8 mouse cellular contexts compared by ENCODE assay signal in the genomic region with DNA sequence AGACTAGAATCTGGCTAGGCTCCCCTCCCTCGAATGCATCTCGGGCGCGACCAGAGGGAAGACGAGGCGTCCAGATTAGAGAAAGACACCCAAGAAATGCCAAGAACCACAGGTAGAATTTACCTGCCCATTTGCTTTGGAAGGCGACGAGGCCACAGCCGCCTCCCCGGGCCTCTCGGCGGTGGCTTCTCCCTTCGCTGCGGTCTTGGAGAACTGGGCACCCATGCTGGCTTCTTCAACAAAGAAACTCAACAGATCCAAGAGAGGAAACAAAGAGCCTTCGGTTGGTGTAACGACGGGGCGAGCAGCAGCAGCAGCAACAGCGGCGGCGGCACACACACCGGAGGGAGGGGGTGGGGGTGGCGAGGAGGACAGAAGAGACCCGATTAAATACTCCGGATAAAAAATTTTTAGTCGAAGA. TPM values are rescaled to one million over a fixed set of nuclear protein-coding genes. Genes with fewer than 3 reads are reported as not detected.
DNase-seq lines count a peak whose midpoint lies in the region; ATAC-seq and TF ChIP-seq lines count a peak whose summit lies in the region.

No protein-coding gene starts in this region.

- DNase-seq in spleen, adult 18-20 months: peak; percentile 19 to 48
- no peak for DNase-seq in spleen, adult 12 weeks (ENCODE audit: low spot score)
- DNase-seq in cerebellum, postnatal 4 days (ENCODE audit: low spot score in 2 of 2): peak; percentile 19 to 57
- DNase-seq in kidney, postnatal 25 days: peak; percentile 8 to 37
- no peak for DNase-seq in liver, embryonic 14.5 days (ENCODE audit: low read depth in 3 of 3, low spot score in 3 of 3)
- peak; percentile 22 for DNase-seq in urinary bladder, postnatal 36 days (ENCODE audit: low spot score in 2 of 2)

- no peak for TF ChIP-seq EP300 in liver, embryonic 14.5 days (IDR thresholded peaks at IDR 0.05; ENCODE audit: low read depth)

- TF ChIP-seq POLR2A in olfactory bulb, adult 2 months (IDR thresholded peaks at IDR 0.05; ENCODE audit: insufficient read depth, low read depth, low read length): no peak

- no peaks in the 10 kb centered on the region for H3K27me3 ChIP-seq in heart, embryonic 12.5 days (replicated peaks)
- H3K27me3 ChIP-seq in liver, embryonic 14.5 days (ENCODE audit: control insufficient read depth, insufficient read depth, low read length): peaks cover 57% of the 10 kb centered on the region

- H3K4me1 ChIP-seq in heart, embryonic 12.5 days (replicated peaks): peaks cover 4% of the 10 kb centered on the region; the same call in 1 of the 2 replicates
- peaks cover 0 to 4% of the 10 kb centered on the region in 2 experiments; a peak in 1 of 4 replicates for H3K4me1 ChIP-seq in liver, embryonic 14.5 days (replicated peaks; ENCODE audit: control insufficient read depth in 2 of 2, insufficient read depth in 2 of 2, low read length in 1 of 2)
- H3K4me1 ChIP-seq in olfactory bulb, adult 2 months (ENCODE audit: control insufficient read depth, insufficient read depth, low read length): no peaks in the 10 kb centered on the region

- ATAC-seq in heart, embryonic 12.5 days (ENCODE audit: insufficient number of reproducible peaks, low FRiP score): no peak
- no peak for ATAC-seq in liver, embryonic 14.5 days (ENCODE audit: insufficient read depth)

- H3K9me3 ChIP-seq in heart, embryonic 12.5 days (replicated peaks): no peaks in the 10 kb centered on the region
- H3K9me3 ChIP-seq in liver, embryonic 14.5 days (ENCODE audit: control insufficient read depth, low read length): no peaks in the 10 kb centered on the region

- H3K36me3 ChIP-seq in heart, embryonic 12.5 days: peaks cover 13% of the 10 kb centered on the region
- no peaks in the 10 kb centered on the region for H3K36me3 ChIP-seq in liver, embryonic 14.5 days (replicated peaks; ENCODE audit: control insufficient read depth, insufficient read depth, low read depth)

- WGBS in heart, embryonic 12.5 days: 1% methylated on average over 26 of the region's 26 CpGs
- under 1% methylated on average over 26 of the region's 26 CpGs for WGBS in liver, embryonic 14.5 days (ENCODE audit: insufficient replicate concordance)
- under 1% methylated on average over 26 of the region's 26 CpGs for WGBS in olfactory bulb, adult 2 months

- peak overlapping the region; percentile 92 for H3K4me3 ChIP-seq in heart, embryonic 12.5 days
- peak overlapping the region; percentile 63 to 68 for H3K4me3 ChIP-seq in liver, embryonic 14.5 days (ENCODE audit: insufficient read depth in 1 of 2, low read depth in 2 of 2, low read length in 2 of 2)
- H3K4me3 ChIP-seq in olfactory bulb, adult 2 months (ENCODE audit: insufficient read depth, low read depth, low read length): peak overlapping the region; percentile 79

- H3K4me2 ChIP-seq in heart, embryonic 12.5 days: peak overlapping the region; percentile 90
- H3K4me2 ChIP-seq in liver, embryonic 14.5 days (ENCODE audit: low read depth): peak overlapping the region; percentile 73

- peak overlapping the region; percentile 97 for H3K9ac ChIP-seq in heart, embryonic 12.5 days
- H3K9ac ChIP-seq in liver, embryonic 14.5 days (replicated peaks): peak overlapping the region; percentile 64

- TF ChIP-seq CTCF in liver, embryonic 14.5 days (IDR thresholded peaks at IDR 0.05; ENCODE audit: low read depth): no peak
- TF ChIP-seq CTCF in olfactory bulb, adult 2 months (IDR thresholded peaks at IDR 0.05; ENCODE audit: insufficient read depth, low read depth, low read length): no peak

- peak overlapping the region; percentile 95 for H3K27ac ChIP-seq in heart, embryonic 12.5 days (ENCODE audit: poor library complexity, severe bottlenecking)
- peak overlapping the region; percentile 39 for H3K27ac ChIP-seq in liver, embryonic 14.5 days
- H3K27ac ChIP-seq in olfactory bulb, adult 2 months (ENCODE audit: insufficient read depth, low read depth, low read length): peak overlapping the region; percentile 97

RNA-seq across cellular contexts. Expression of gene Marcks, which starts 0.4 kb away (rescaled TPM):
- polyA plus RNA-seq in heart, embryonic 12.5 days (2016; fragmentation: Nextera tagmentation; extraction: Ambion mirVana): 79.0 and 81.4 TPM in 2 replicates
- polyA plus RNA-seq in liver, embryonic 14.5 days (2012; rRNA removed): 12.1 and 16.3 TPM in 2 replicates
- polyA plus RNA-seq in liver, embryonic 14.5 days (2014; fragmentation: Nextera tagmentation; extraction: Ambion mirVana): 22.2 and 22.3 TPM in 2 replicates
- 113 TPM in 1 of 2 replicates, not detected in the other for polyA plus RNA-seq in olfactory bulb, adult 2 months (2012; ENCODE audit: insufficient read depth, insufficient read length, low replicate concordance, missing spikeins)

Comparison
In these comparisons a context has a peak if more than half of its experiments do, and no peak if none do; other contexts are left out.
1. DNase-seq: peak in spleen, adult 18-20 months (2 of 2), cerebellum, postnatal 4 days (2 of 2), kidney, postnatal 25 days (2 of 2) and urinary bladder, postnatal 36 days (2 of 2); none in spleen, adult 12 weeks (single experiment) and liver, embryonic 14.5 days (0 of 3).
2. H3K27ac ChIP-seq: peak in every context shown above with its lines; median percentile 97 in olfactory bulb, adult 2 months; 95 in heart, embryonic 12.5 days; 39 in liver, embryonic 14.5 days.
3. Peak in every context shown above with its lines, with median percentiles within 50 percentile points of each other: H3K4me3 ChIP-seq.